Mouse (Mus musculus): Measurements from ENCODE around the gene Scimp. TPM values are rescaled to one million over a fixed set of nuclear protein-coding genes. Genes with fewer than 3 reads are reported as not detected.

Gene Scimp
- total RNA-seq (2021): 1 to 10 TPM; 1.2 to 1.3 TPM
- long read RNA-seq, experiment 1: 0 reads
- long read RNA-seq, experiment 2, partial matches to known transcripts: 0 of 2 reads
- long read RNA-seq, experiment 2, other reads (novel, unspliced or antisense): 0 of 2 reads

GRCm38 (mm10) chr11:70812365-70812764, at the start of gene Scimp:
Gene Scimp (minus strand): TSS chr11:70812586.
- DNase-seq: no peak

- no peak for DNase-seq
Observed at GRCm38 (mm10) chr11:70860371-70860770, 48.0 kb upstream of the Scimp start.

- DNase-seq: no peak
Observed at GRCm38 (mm10) chr11:70846029-70846428, 33.6 kb upstream of the Scimp start.

GRCm38 (mm10) chr11:70845457-70845978, 33.1 kb upstream of the Scimp start:
- DNase-seq: no peak

- peak; percentile 98 to 99 for DNase-seq
Observed at GRCm38 (mm10) chr11:70844559-70845456, 32.4 kb upstream of the Scimp start, which contains the start of gene Rabep1. Gene Rabep1 (plus strand): TSS chr11:70844778.

GRCm38 (mm10) chr11:70843701-70844551, 31.5 kb upstream of the Scimp start:
- DNase-seq: no peak

- DNase-seq: no peak
Observed at GRCm38 (mm10) chr11:70842983-70843382, 30.6 kb upstream of the Scimp start.

- no peak for DNase-seq
Observed at GRCm38 (mm10) chr11:70838610-70839009, 26.2 kb upstream of the Scimp start.

GRCm38 (mm10) chr11:70837031-70837430, 24.6 kb upstream of the Scimp start:
- no peak for DNase-seq

- peak in 1 of 2 experiments; percentile 31 for DNase-seq
Observed at GRCm38 (mm10) chr11:70835381-70835831, 23.0 kb upstream of the Scimp start.

- no peak for DNase-seq
Observed at GRCm38 (mm10) chr11:70833831-70834230, 21.4 kb upstream of the Scimp start.

- DNase-seq: no peak
Observed at GRCm38 (mm10) chr11:70833408-70833807, 21.0 kb upstream of the Scimp start.

GRCm38 (mm10) chr11:70831201-70831600, 18.8 kb upstream of the Scimp start:
- no peak for DNase-seq

GRCm38 (mm10) chr11:70828975-70829615, 16.7 kb upstream of the Scimp start:
- DNase-seq: no peak

GRCm38 (mm10) chr11:70826207-70826606, 13.8 kb upstream of the Scimp start:
- DNase-seq: no peak

GRCm38 (mm10) chr11:70821728-70822591, 9.6 kb upstream of the Scimp start:
- peak; percentile 65 to 69 for DNase-seq

GRCm38 (mm10) chr11:70820120-70820519, 7.7 kb upstream of the Scimp start:
- no peak for DNase-seq

- DNase-seq: no peak
Observed at GRCm38 (mm10) chr11:70816770-70817169, 4.4 kb upstream of the Scimp start.

- DNase-seq: peak; percentile 28 to 66
Observed at GRCm38 (mm10) chr11:70815498-70816078, 3.2 kb upstream of the Scimp start.

- DNase-seq: no peak
Observed at GRCm38 (mm10) chr11:70815071-70815470, 2.7 kb upstream of the Scimp start.

Measured in adrenal gland, postnatal 36 days (tissue).